Mouse (Mus musculus) embryonic fibroblast, embryonic 13.5 days (primary cell): ENCODE measurements around the gene Ctnnd1.

Experiments used
- CTCF ChIP-seq: IDR thresholded peaks from 2 replicates; pipeline ENCODE4 v1.5.1; 2011; ENCODE audit warnings: mild to moderate bottlenecking, control low read depth, low read length, moderate library complexity, borderline replicate concordance; ENCODE audit not compliant: insufficient read depth
- POLR2A ChIP-seq: IDR thresholded peaks from 2 replicates; pipeline ENCODE4 v1.6.1; 2011; ENCODE audit warnings: low read depth, mild to moderate bottlenecking, control low read depth, low read length, moderate library complexity

- TF ChIP-seq POLR2A (peak; percentile 63), CTCF (no peak)
Measured at GRCm38 (mm10) chr2:84670569-84670933, 20.0 kb upstream of the Ctnnd1 start, which contains the start of gene Selenoh.
